Mouse (Mus musculus) MEL (cell line): ENCODE measurements around the gene Nkain2. TPM values are rescaled to one million over a fixed set of nuclear protein-coding genes. Genes with fewer than 3 reads are reported as not detected.

Experiments used
- DNase-seq: peaks from one replicate; pipeline ENCODE4 v3.0.0; 2011; ENCODE audit warnings: low read depth, low spot score
- H3K27ac ChIP-seq: 2 replicates; pipeline ENCODE4 v1.5.1; 2012; ENCODE audit warnings: low read depth, mild to moderate bottlenecking, control low read depth, low read length, moderate library complexity; ENCODE audit not compliant: control insufficient read depth
- H3K27me3 ChIP-seq, 2 experiments: fragments of 150-350 bp in 1 of 2; sonication (generic) in 1 of 2; 2 replicates each; pipeline ENCODE4 v1.6.1; 2012; ENCODE audit warnings: low read length in 2 of 2, mild to moderate bottlenecking in 2 of 2, improper control_type of control experiment in 1 of 2, moderate library complexity in 1 of 2; ENCODE audit not compliant: insufficient read depth in 2 of 2, control insufficient read depth in 1 of 2
- H3K36me3 ChIP-seq, 2 experiments: 2 replicates each; pipeline ENCODE4 v1.6.1; 2012 to 2014; ENCODE audit warnings: low read length in 2 of 2, improper control_type of control experiment in 1 of 2, inconsistent platforms in 1 of 2, mild to moderate bottlenecking in 1 of 2; ENCODE audit not compliant: insufficient read depth in 2 of 2, control insufficient read depth in 1 of 2
- H3K4me1 ChIP-seq, 2 experiments: fragments of 150-350 bp in 1 of 2; sonication (generic) in 1 of 2; 2 replicates each; pipeline ENCODE4 v1.6.1; 2012; ENCODE audit warnings: low read length in 2 of 2, improper control_type of control experiment in 1 of 2, mild to moderate bottlenecking in 1 of 2; ENCODE audit not compliant: insufficient read depth in 2 of 2, control insufficient read depth in 1 of 2
- H3K4me3 ChIP-seq, 2 experiments: fragments of 150-350 bp in 1 of 2; sonication (generic) in 1 of 2; 2 replicates each; pipeline ENCODE4 v1.5.1; 2012; ENCODE audit warnings: low read depth in 2 of 2, low read length in 2 of 2, mild to moderate bottlenecking in 2 of 2, moderate library complexity in 2 of 2, control low read depth in 1 of 2, improper control_type of control experiment in 1 of 2; ENCODE audit not compliant: control insufficient read depth in 1 of 2, insufficient read depth in 1 of 2
- H3K79me2 ChIP-seq: 2 replicates; pipeline ENCODE4 v1.6.1; 2012; ENCODE audit warnings: mild to moderate bottlenecking, low read length, moderate library complexity; ENCODE audit not compliant: control insufficient read depth, poor library complexity, insufficient read depth
- H3K9ac ChIP-seq: 2 replicates; pipeline ENCODE4 v1.6.1; 2012; ENCODE audit warnings: low read depth, mild to moderate bottlenecking, control low read depth, low read length, moderate library complexity; ENCODE audit not compliant: control insufficient read depth, poor library complexity, severe bottlenecking
- H3K9me3 ChIP-seq: fragments of 150-350 bp; sonication (generic); replicated peaks from 2 replicates; pipeline ENCODE4 v1.6.1; 2012; ENCODE audit warnings: mild to moderate bottlenecking, low read length, improper control_type of control experiment, moderate library complexity; ENCODE audit not compliant: insufficient read depth
- ELF1 ChIP-seq: IDR thresholded peaks from 2 replicates; pipeline ENCODE4 v1.6.1; 2014; ENCODE audit warnings: low read depth, mild to moderate bottlenecking, inconsistent platforms, low read length, improper control_type of control experiment, moderate library complexity
- EP300 ChIP-seq, 2 experiments: IDR thresholded peaks; 2 replicates each; pipeline ENCODE4 v1.6.1; 2011; ENCODE audit warnings: improper control_type of control experiment in 2 of 2, low read length in 2 of 2, low read depth in 1 of 2, mild to moderate bottlenecking in 1 of 2
- ETS1 ChIP-seq: IDR thresholded peaks from 2 replicates; pipeline ENCODE4 v1.6.1; 2012; ENCODE audit warnings: low read depth, mild to moderate bottlenecking, inconsistent platforms, low read length, improper control_type of control experiment, moderate library complexity
- GABPA ChIP-seq: IDR thresholded peaks from 2 replicates; pipeline ENCODE4 v1.6.1; 2012; ENCODE audit warnings: low read depth, mild to moderate bottlenecking, inconsistent platforms, low read length, improper control_type of control experiment, moderate library complexity
- GATA1 ChIP-seq: IDR thresholded peaks from 2 replicates; pipeline ENCODE4 v1.6.1; 2011; ENCODE audit warnings: low read depth, low read length, improper control_type of control experiment
- HCFC1 ChIP-seq: IDR thresholded peaks from 2 replicates; pipeline ENCODE4 v1.6.1; 2012; ENCODE audit warnings: low read depth, mild to moderate bottlenecking, inconsistent platforms, low read length, improper control_type of control experiment, moderate library complexity
- KAT2A ChIP-seq: conservative IDR thresholded peaks from 2 replicates; pipeline ENCODE4 v1.6.1; 2012; ENCODE audit warnings: low read depth, low read length, improper control_type of control experiment, inconsistent platforms
- MAFK ChIP-seq: IDR thresholded peaks from 2 replicates; pipeline ENCODE4 v1.6.1; 2011; ENCODE audit warnings: low read depth, mild to moderate bottlenecking, low read length, improper control_type of control experiment, borderline replicate concordance
- MAX ChIP-seq: IDR thresholded peaks from 2 replicates; pipeline ENCODE4 v1.6.1; 2011; ENCODE audit warnings: low read length, improper control_type of control experiment
- MEF2A ChIP-seq: IDR thresholded peaks from 2 replicates; pipeline ENCODE4 v1.6.1; 2014; ENCODE audit warnings: low read depth, mild to moderate bottlenecking, inconsistent platforms, low read length, improper control_type of control experiment; ENCODE audit not compliant: poor library complexity, insufficient replicate concordance, severe bottlenecking; ENCODE audit errors: extremely low read depth
- MXI1 ChIP-seq: IDR thresholded peaks from 2 replicates; pipeline ENCODE4 v1.6.1; 2011; ENCODE audit warnings: mild to moderate bottlenecking, low read depth, low read length, improper control_type of control experiment
- MYB ChIP-seq: IDR thresholded peaks from 2 replicates; pipeline ENCODE4 v1.6.1; 2011; ENCODE audit warnings: mild to moderate bottlenecking, low read depth, low read length, improper control_type of control experiment
- MYC ChIP-seq: IDR thresholded peaks from 2 replicates; pipeline ENCODE4 v1.6.1; 2011; ENCODE audit warnings: low read depth, mild to moderate bottlenecking, low read length, improper control_type of control experiment, moderate library complexity
- NELFE ChIP-seq: IDR thresholded peaks from 2 replicates; pipeline ENCODE4 v1.6.1; 2011; ENCODE audit warnings: low read depth, low read length, improper control_type of control experiment
- NRF1 ChIP-seq: IDR thresholded peaks from 2 replicates; pipeline ENCODE4 v1.6.1; 2014; ENCODE audit warnings: low read depth, mild to moderate bottlenecking, inconsistent platforms, low read length, improper control_type of control experiment, moderate library complexity; ENCODE audit not compliant: poor library complexity, insufficient read depth, severe bottlenecking
- POLR2A ChIP-seq, 2 experiments: IDR thresholded peaks; 2 replicates each; pipeline ENCODE4 v1.6.1; 2011 to 2012; ENCODE audit warnings: low read length in 2 of 2, mild to moderate bottlenecking in 2 of 2, control low read depth in 1 of 2, improper control_type of control experiment in 1 of 2, low read depth in 1 of 2, moderate library complexity in 1 of 2; ENCODE audit not compliant: control insufficient read depth in 1 of 2, insufficient read depth in 1 of 2, poor library complexity in 1 of 2
- POLR2AphosphoS2 ChIP-seq: IDR thresholded peaks from 2 replicates; pipeline ENCODE4 v1.6.1; 2011; ENCODE audit warnings: low read length, improper control_type of control experiment
- POLR2AphosphoS5 ChIP-seq: IDR thresholded peaks from 2 replicates; pipeline ENCODE4 v1.6.1; 2012; ENCODE audit warnings: low read depth, borderline replicate concordance, mild to moderate bottlenecking, inconsistent platforms, low read length, moderate library complexity, mixed read lengths
- SIN3A ChIP-seq: IDR thresholded peaks from 2 replicates; pipeline ENCODE4 v1.6.1; 2012; ENCODE audit warnings: low read length, improper control_type of control experiment, inconsistent platforms
- SMC3 ChIP-seq: IDR thresholded peaks from 2 replicates; pipeline ENCODE4 v1.6.1; 2011; ENCODE audit warnings: low read depth, low read length, improper control_type of control experiment
- TBP ChIP-seq: IDR thresholded peaks from 2 replicates; pipeline ENCODE4 v1.8.0; 2011; ENCODE audit warnings: low read depth, low read length, improper control_type of control experiment
- UBTF ChIP-seq: IDR thresholded peaks from 2 replicates; pipeline ENCODE4 v1.6.1; 2012; ENCODE audit warnings: low read depth, mild to moderate bottlenecking, inconsistent platforms, low read length, improper control_type of control experiment, moderate library complexity, borderline replicate concordance; ENCODE audit not compliant: insufficient read depth
- USF2 ChIP-seq, 2 experiments: IDR thresholded peaks; 2 replicates each; pipeline ENCODE4 v1.6.1; 2011 to 2012; ENCODE audit warnings: improper control_type of control experiment in 2 of 2, low read length in 2 of 2, borderline replicate concordance in 1 of 2, inconsistent platforms in 1 of 2, low read depth in 1 of 2, mild to moderate bottlenecking in 1 of 2; ENCODE audit not compliant: insufficient read depth in 1 of 2
- ZC3H11A ChIP-seq: IDR thresholded peaks from 2 replicates; pipeline ENCODE4 v1.6.1; 2012; ENCODE audit warnings: low read depth, mild to moderate bottlenecking, inconsistent platforms, low read length, improper control_type of control experiment
- ZNF384 ChIP-seq: IDR thresholded peaks from 2 replicates; pipeline ENCODE4 v1.6.1; 2012; ENCODE audit warnings: low read depth, mild to moderate bottlenecking, inconsistent platforms, low read length, improper control_type of control experiment
- polyA plus RNA-seq, 2 experiments: library from polyadenylated mRNA; stranded (reverse) in 1 of 2; unstranded in 1 of 2; fragments of >175 nt in 1 of 2; fragments of >200 nt in 1 of 2; gene quantifications; 2 replicates each; pipeline versions ENCODE4 v1.2.1 to v1.2.4; 2012; ENCODE audit warnings: low replicate concordance in 2 of 2, low read depth in 1 of 2; ENCODE audit not compliant: insufficient read length in 2 of 2, insufficient read depth in 1 of 2, missing spikeins in 1 of 2
- total RNA-seq: library from RNA; depleted of rRNA; stranded (reverse); fragments of 300-350 nt; gene quantifications from 2 replicates; pipeline ENCODE4 v1.2.3, GENCODE M21; 2012

The Nkain2 gene
- total and polyA plus RNA-seq, 3 experiments, result not detected

DNA sequence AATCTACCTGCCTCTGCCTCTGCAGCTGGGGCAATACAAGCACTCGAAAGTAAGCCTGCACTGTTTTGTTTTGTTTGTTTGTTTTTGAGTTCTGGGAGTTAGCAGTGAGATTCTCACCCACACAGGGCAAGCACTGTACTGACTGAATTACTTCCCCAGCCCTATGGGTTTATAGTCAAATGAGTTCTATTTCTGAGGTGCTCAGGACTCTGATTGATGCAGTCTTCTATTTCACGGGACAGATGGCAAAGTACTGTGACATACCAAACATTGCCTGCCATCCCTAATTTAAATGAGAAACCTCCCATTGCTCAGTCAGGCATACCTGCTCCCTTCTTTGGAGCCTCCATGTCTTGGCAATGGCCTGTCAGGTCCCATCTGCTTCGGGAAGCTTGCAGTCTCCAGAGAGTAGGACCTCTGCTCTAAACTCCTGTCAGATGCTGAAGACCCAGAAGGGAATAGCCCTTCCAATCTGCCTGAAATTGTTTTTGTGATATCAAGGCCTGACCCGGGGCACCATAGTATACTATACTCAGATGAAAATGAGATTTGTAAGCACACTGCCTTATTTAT, 1016.9 kb downstream of the Nkain2 start:
- no peaks in the 10 kb centered on the region for H3K79me2 ChIP-seq
- H3K36me3 ChIP-seq, result no peaks in the 10 kb centered on the region
- TF ChIP-seq MYB (no peak), ZNF384 (no peak), MAFK (no peak), GATA1 (no peak), SIN3A (no peak), UBTF (no peak), POLR2AphosphoS5 (no peak), GABPA (no peak), EP300 (IDR thresholded peaks at IDR 0.05; ENCODE audit: low read depth in 1 of 2, low read length in 2 of 2) (no peak), SMC3 (no peak), MYC (no peak), USF2 (IDR thresholded peaks at IDR 0.05; ENCODE audit: borderline replicate concordance in 1 of 2, insufficient read depth in 1 of 2, low read depth in 1 of 2, low read length in 2 of 2) (no peak), NRF1 (no peak), ELF1 (no peak), HCFC1 (no peak), MAX (no peak), MXI1 (no peak), ZC3H11A (no peak), NELFE (no peak), POLR2AphosphoS2 (no peak)
- no peaks in the 10 kb centered on the region for H3K4me1 ChIP-seq
- H3K27ac ChIP-seq, result no peak overlapping the region
- H3K27me3 ChIP-seq, result no peaks in the 10 kb centered on the region
- DNase-seq, result no peak
- no peak overlapping the region for H3K4me3 ChIP-seq
- H3K9ac ChIP-seq, result no peak overlapping the region
- H3K9me3 ChIP-seq, result no peaks in the 10 kb centered on the region

DNA sequence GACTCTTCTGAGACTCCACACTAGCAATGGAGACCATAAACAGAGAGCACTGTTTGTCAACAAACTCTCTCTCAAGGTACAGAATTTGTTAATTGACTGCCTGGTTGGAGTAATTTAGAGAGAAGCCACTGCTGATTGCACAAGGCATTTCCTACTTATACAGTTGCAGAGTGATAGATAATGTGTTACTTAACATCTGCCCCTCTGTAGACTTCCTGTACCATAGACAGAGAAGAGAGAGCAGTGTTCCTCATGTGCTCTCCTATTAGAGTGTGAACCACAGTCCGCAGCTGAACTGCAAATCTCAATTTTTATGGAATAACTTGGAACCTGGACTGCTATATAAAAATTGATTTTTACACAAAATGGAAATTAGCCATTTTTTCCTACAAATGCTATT, 1022.0 kb downstream of the Nkain2 start:
- no peaks in the 10 kb centered on the region for H3K27me3 ChIP-seq
- no peaks in the 10 kb centered on the region for H3K36me3 ChIP-seq
- H3K9ac ChIP-seq, result no peak overlapping the region
- DNase-seq, result no peak
- H3K79me2 ChIP-seq, result no peaks in the 10 kb centered on the region
- no peak overlapping the region for H3K27ac ChIP-seq
- H3K9me3 ChIP-seq, result no peaks in the 10 kb centered on the region
- no peak overlapping the region for H3K4me3 ChIP-seq
- no peaks in the 10 kb centered on the region for H3K4me1 ChIP-seq
- TF ChIP-seq TBP (no peak), POLR2A (IDR thresholded peaks at IDR 0.05; ENCODE audit: control insufficient read depth in 1 of 2, insufficient read depth in 1 of 2, low read depth in 1 of 2, low read length in 2 of 2, poor library complexity in 1 of 2) (no peak), KAT2A (no peak), MXI1 (no peak), ETS1 (no peak), USF2 (IDR thresholded peaks at IDR 0.05; ENCODE audit: borderline replicate concordance in 1 of 2, insufficient read depth in 1 of 2, low read depth in 1 of 2, low read length in 2 of 2) (no peak), MAFK (no peak), MYC (no peak), MEF2A (no peak), ZC3H11A (no peak)
